Mouse (Mus musculus): ENCODE measurements around the gene Bst1. TPM values are rescaled to one million over a fixed set of nuclear protein-coding genes. Genes with fewer than 3 reads are reported as not detected.

Bst1 gene
- polyA plus RNA-seq, 1 experiment from 2014 or later, result 3.1 TPM

GRCm38 (mm10) chr5:43871845-43872244, 53.2 kb downstream of the Bst1 start:
- Histone ChIP-seq H3K9ac (replicated peaks) (no peak overlapping the region), H3K36me3 (replicated peaks; ENCODE audit: insufficient read depth, low read length) (no peaks in the 10 kb centered on the region), H3K27ac (ENCODE audit: low read depth) (no peak overlapping the region), H3K4me1 (ENCODE audit: insufficient read depth) (peaks cover 10% of the 10 kb centered on the region; the same call in 1 of the 2 replicates), H3K27me3 (ENCODE audit: insufficient read depth, low read length) (no peaks in the 10 kb centered on the region), H3K9me3 (ENCODE audit: low read length) (no peaks in the 10 kb centered on the region), H3K4me2 (ENCODE audit: low read depth, low read length) (no peak overlapping the region), H3K4me3 (ENCODE audit: low read depth, low read length) (no peak overlapping the region)
- DNase-seq, result no peak
- TF ChIP-seq EP300 (IDR thresholded peaks at IDR 0.05; ENCODE audit: low read depth) (no peak), CTCF (IDR thresholded peaks at IDR 0.05; ENCODE audit: low read depth) (no peak)
- no peak for ATAC-seq
- WGBS (ENCODE audit: insufficient replicate concordance), result 27% methylated on average over 1 of the region's 1 CpGs

- Histone ChIP-seq H3K4me3 (ENCODE audit: low read depth, low read length) (no peak overlapping the region), H3K4me1 (ENCODE audit: insufficient read depth) (peaks cover 11% of the 10 kb centered on the region; the same call in 1 of the 2 replicates), H3K27ac (ENCODE audit: low read depth) (no peak overlapping the region), H3K9me3 (ENCODE audit: low read length) (no peaks in the 10 kb centered on the region), H3K4me2 (ENCODE audit: low read depth, low read length) (no peak overlapping the region), H3K36me3 (replicated peaks; ENCODE audit: insufficient read depth, low read length) (no peaks in the 10 kb centered on the region), H3K9ac (replicated peaks) (no peak overlapping the region), H3K27me3 (ENCODE audit: insufficient read depth, low read length) (no peaks in the 10 kb centered on the region)
- TF ChIP-seq EP300 (IDR thresholded peaks at IDR 0.05; ENCODE audit: low read depth), result no peak
- TF ChIP-seq CTCF (IDR thresholded peaks at IDR 0.05; ENCODE audit: low read depth), result no peak
- ATAC-seq (no peak), DNase-seq (no peak)
- 52% methylated on average over 1 of the region's 1 CpGs for WGBS (ENCODE audit: insufficient replicate concordance)
Observed at GRCm38 (mm10) chr5:43872652-43873051, 54.0 kb downstream of the Bst1 start.

- DNase-seq (no peak), ATAC-seq (peak; percentile 23; the same call in 1 of the 2 replicates)
- H3K27me3 ChIP-seq (ENCODE audit: insufficient read depth, low read length), result no peaks in the 10 kb centered on the region
- H3K36me3 ChIP-seq (replicated peaks; ENCODE audit: insufficient read depth, low read length), result no peaks in the 10 kb centered on the region
- 0 out of 2 replicates have a peak, but pooled peaks cover 3% of the 10 kb centered on the region for H3K4me1 ChIP-seq (ENCODE audit: insufficient read depth)
- no peak overlapping the region for H3K4me2 ChIP-seq (ENCODE audit: low read depth, low read length)
- no peak overlapping the region for H3K4me3 ChIP-seq (ENCODE audit: low read depth, low read length)
- TF ChIP-seq CTCF (IDR thresholded peaks at IDR 0.05; ENCODE audit: low read depth) (no peak), EP300 (IDR thresholded peaks at IDR 0.05; ENCODE audit: low read depth) (peak; percentile 63)
- 43% methylated on average over 3 of the region's 3 CpGs for WGBS (ENCODE audit: insufficient replicate concordance)
- H3K27ac ChIP-seq (ENCODE audit: low read depth), result no peak overlapping the region
- no peak overlapping the region for H3K9ac ChIP-seq (replicated peaks)
- no peaks in the 10 kb centered on the region for H3K9me3 ChIP-seq (ENCODE audit: low read length)
Observed at GRCm38 (mm10) chr5:43882034-43882433, 63.3 kb downstream of the Bst1 start.

- Histone ChIP-seq H3K4me1 (ENCODE audit: insufficient read depth) (peaks cover 7% of the 10 kb centered on the region), H3K36me3 (replicated peaks; ENCODE audit: insufficient read depth, low read length) (no peaks in the 10 kb centered on the region), H3K9ac (replicated peaks) (no peak overlapping the region), H3K9me3 (ENCODE audit: low read length) (no peaks in the 10 kb centered on the region), H3K4me3 (ENCODE audit: low read depth, low read length) (no peak overlapping the region), H3K27ac (ENCODE audit: low read depth) (peak overlapping the region; percentile 89), H3K4me2 (ENCODE audit: low read depth, low read length) (no peak overlapping the region), H3K27me3 (ENCODE audit: insufficient read depth, low read length) (no peaks in the 10 kb centered on the region)
- TF ChIP-seq EP300 (IDR thresholded peaks at IDR 0.05; ENCODE audit: low read depth) (0 out of 2 replicates have a peak, but pooled peaks have one; percentile 11), CTCF (IDR thresholded peaks at IDR 0.05; ENCODE audit: low read depth) (no peak)
- 33% methylated on average over 3 of the region's 3 CpGs for WGBS (ENCODE audit: insufficient replicate concordance)
- ATAC-seq (peak; percentile 58), DNase-seq (no peak)
Observed at GRCm38 (mm10) chr5:43885060-43885820, 66.6 kb downstream of the Bst1 start.

- DNase-seq (no peak), ATAC-seq (no peak)
- no peak overlapping the region for H3K4me3 ChIP-seq (ENCODE audit: low read depth, low read length)
- no peak overlapping the region for H3K27ac ChIP-seq (ENCODE audit: low read depth)
- H3K36me3 ChIP-seq (replicated peaks; ENCODE audit: insufficient read depth, low read length), result no peaks in the 10 kb centered on the region
- no peaks in the 10 kb centered on the region for H3K9me3 ChIP-seq (ENCODE audit: low read length)
- H3K27me3 ChIP-seq (ENCODE audit: insufficient read depth, low read length), result no peaks in the 10 kb centered on the region
- TF ChIP-seq EP300 (IDR thresholded peaks at IDR 0.05; ENCODE audit: low read depth) (no peak), CTCF (IDR thresholded peaks at IDR 0.05; ENCODE audit: low read depth) (peak; percentile 65)
- H3K4me2 ChIP-seq (ENCODE audit: low read depth, low read length), result no peak overlapping the region
- H3K9ac ChIP-seq (replicated peaks), result no peak overlapping the region
- H3K4me1 ChIP-seq (ENCODE audit: insufficient read depth), result peaks cover 4% of the 10 kb centered on the region
- WGBS (ENCODE audit: insufficient replicate concordance), result 14% methylated on average over 1 of the region's 1 CpGs
Observed at GRCm38 (mm10) chr5:43892386-43892785, 73.7 kb downstream of the Bst1 start.

Other genes starting within 250 kb of the Bst1 start
- gene Cc2d2a, start 156.5 kb upstream of the Bst1 start, polyA plus RNA-seq (2015; fragmentation: Nextera tagmentation; extraction: Ambion mirVana), result 0.82 and 1.00 TPM in 2 replicates
- 15.9 and 16.5 TPM in 2 replicates for gene Fbxl5, start 2.8 kb downstream of the Bst1 start, polyA plus RNA-seq (2015; fragmentation: Nextera tagmentation; extraction: Ambion mirVana)
- gene Cd38, start 49.7 kb downstream of the Bst1 start, polyA plus RNA-seq (2015; fragmentation: Nextera tagmentation; extraction: Ambion mirVana), result 18.6 and 20.5 TPM in 2 replicates
- 0.51 TPM in 1 of 2 replicates, not detected in the other for gene Gm7879, start 94.3 kb downstream of the Bst1 start, polyA plus RNA-seq (2015; fragmentation: Nextera tagmentation; extraction: Ambion mirVana)
- 1.1 and 1.9 TPM in 2 replicates for gene Fgfbp1, start 162.9 kb downstream of the Bst1 start, polyA plus RNA-seq (2015; fragmentation: Nextera tagmentation; extraction: Ambion mirVana)

All from liver, postnatal 0 days (tissue).